Comparison of ENCODE assay signal across 8 mouse cellular contexts in genomic region chr17:35879245-35880057, GRCm38 (mm10). TPM values are rescaled to one million over a fixed set of nuclear protein-coding genes. Genes with fewer than 3 reads are reported as not detected.
DNase-seq lines count a peak whose midpoint lies in the region; ATAC-seq and TF ChIP-seq lines count a peak whose summit lies in the region.

Gene Dhx16 (plus strand): TSS chr17:35879819.

- no peak within 1 kb of the TSS for H3K27ac ChIP-seq in cortical plate, adult 2 months (ENCODE audit: insufficient read depth, low read length)

- peak; percentile 88 for ATAC-seq in activated CD4-positive, CD25-positive, alpha-beta regulatory T cell, adult 4 months
- ATAC-seq in megakaryocyte progenitor cell, adult 5-6 weeks (replicated peaks; ENCODE audit: poor library complexity) = peak; percentile 99

- TF ChIP-seq POLR2A in cortical plate, adult 2 months (IDR thresholded peaks at IDR 0.05; ENCODE audit: extremely low read depth, insufficient read depth, low read length) = peak; percentile 60; the same call in 1 of the 2 replicates

- H3K4me1 ChIP-seq in cortical plate, adult 2 months (ENCODE audit: control insufficient read depth, insufficient read depth, low read length) = peaks cover 3% of the 10 kb centered on the region

- peak within 1 kb of the TSS; percentile 53 for H3K4me3 ChIP-seq in cortical plate, adult 2 months (ENCODE audit: insufficient read depth, low read length)

- peak; percentile 76 for TF ChIP-seq CTCF in cortical plate, adult 2 months (IDR thresholded peaks at IDR 0.05; ENCODE audit: extremely low read depth, insufficient read depth, low read length)

- DNase-seq in gastrocnemius, adult 8-10 months (ENCODE audit: low spot score in 2 of 2) = peak; percentile 84 to 91
- DNase-seq in induced T-regulatory cell, adult 2 months (ENCODE audit: low read depth) = peak; percentile 97
- DNase-seq in left cerebral cortex, adult 9 months (ENCODE audit: low spot score in 2 of 2) = peak; percentile 84 to 96
- peak; percentile 96 for DNase-seq in right cerebral cortex, postnatal 14 days
- peak; percentile 90 to 94 for DNase-seq in urinary bladder, postnatal 36 days (ENCODE audit: low spot score in 2 of 2)

RNA-seq across cellular contexts. Expression of gene Dhx16, which starts in this region (rescaled TPM):
- polyA plus RNA-seq in activated CD4-positive, CD25-positive, alpha-beta regulatory T cell, adult 4 months (2017; shearing (Covaris generic)) = 10 to 100 TPM; 19.6 to 26.9 TPM
- 42.6 and 44.1 TPM in 2 replicates for polyA plus RNA-seq in cortical plate, adult 2 months (2012; rRNA removed)
- 10 to 100 TPM; 13.5 to 16.8 (median 16.0) TPM for total RNA-seq in gastrocnemius, adult 8-10 months (2022)
- 100 and 110 TPM in 2 replicates for total RNA-seq in megakaryocyte progenitor cell, adult 5-6 weeks (2015)
- total RNA-seq in megakaryocyte progenitor cell, adult 5-6 weeks (2017) = 78.2 and 82.0 TPM in 2 replicates

Comparison
In these comparisons a context has a peak if more than half of its experiments do, and no peak if none do; other contexts are left out.
1. RNA of gene Dhx16 (total RNA-seq): 78.2 to 110 TPM in megakaryocyte progenitor cell, adult 5-6 weeks; 13.5 to 16.8 TPM in gastrocnemius, adult 8-10 months; every median in the first group is over 4 times any median in the second.
2. Peak in every context shown above with its lines, with median percentiles within 50 percentile points of each other: DNase-seq.